Mouse (Mus musculus) G1E (cell line): ENCODE results near the gene Gm42906. TPM values are rescaled to one million over a fixed set of nuclear protein-coding genes. Genes with fewer than 3 reads are reported as not detected.

Experiments used
- ATAC-seq: 2 replicates; pipeline ENCODE4 v1.8.0; 2016; ENCODE audit warnings: mild to moderate bottlenecking; ENCODE audit not compliant: insufficient number of reproducible peaks, poor library complexity, low FRiP score, severe bottlenecking; ENCODE audit errors: extremely low read depth
- DNase-seq: peaks from one replicate; pipeline ENCODE4 v3.0.0; 2012; ENCODE audit warnings: low spot score
- H3K27me3 ChIP-seq: 2 replicates; pipeline ENCODE4 v1.6.1; 2012; ENCODE audit warnings: mild to moderate bottlenecking, low read length, inconsistent platforms; ENCODE audit not compliant: insufficient read depth
- H3K36me3 ChIP-seq: replicated peaks from 2 replicates; pipeline ENCODE3; 2012; ENCODE audit warnings: mild to moderate bottlenecking, inconsistent platforms
- H3K4me1 ChIP-seq: 2 replicates; pipeline ENCODE4 v1.6.1; 2012; ENCODE audit warnings: low read depth, low read length, inconsistent platforms, mixed read lengths; ENCODE audit not compliant: insufficient read depth
- H3K4me3 ChIP-seq: 2 replicates; pipeline ENCODE4 v1.5.1; 2012; ENCODE audit warnings: low read depth, mild to moderate bottlenecking, inconsistent platforms, low read length, moderate library complexity, mixed read lengths
- H3K9me3 ChIP-seq: replicated peaks from 2 replicates; pipeline ENCODE4 v1.6.1; 2012; ENCODE audit warnings: inconsistent platforms
- CTCF ChIP-seq: IDR thresholded peaks from 2 replicates; pipeline ENCODE4 v1.5.1; 2012; ENCODE audit warnings: low read depth, low read length, inconsistent platforms, mixed read lengths
- GATA1 ChIP-seq: IDR thresholded peaks from 2 replicates; pipeline ENCODE4 v1.6.1; 2012; ENCODE audit warnings: borderline replicate concordance, low read length, inconsistent platforms, mixed read lengths
- GATA2 ChIP-seq: IDR thresholded peaks from 2 replicates; pipeline ENCODE4 v1.6.1; 2012; ENCODE audit warnings: low read depth, low read length, inconsistent platforms, borderline replicate concordance
- POLR2AphosphoS5 ChIP-seq: IDR thresholded peaks from 2 replicates; pipeline ENCODE4 v1.6.1; 2012; ENCODE audit warnings: low read depth, low read length, inconsistent platforms; ENCODE audit not compliant: insufficient replicate concordance
- TAL1 ChIP-seq: conservative IDR thresholded peaks from 2 replicates; pipeline ENCODE4 v1.6.1; 2012; ENCODE audit warnings: low read depth, low read length, inconsistent platforms, mixed read lengths
- polyA plus RNA-seq: library from polyadenylated mRNA; stranded (reverse); fragments of >175 nt; gene quantifications from 2 replicates; pipeline ENCODE4 v1.2.3, GENCODE M21; 2012
- total RNA-seq, 2 experiments: library from RNA; stranded (forward) in 1 of 2; stranded (reverse) in 1 of 2; fragments of 200-1000 nt in 1 of 2; fragments of >200 nt in 1 of 2; fragmentation: Nextera tagmentation in 1 of 2; gene quantifications; 2 replicates each; pipeline ENCODE4 v1.2.3; 2014 to 2017

The Gm42906 gene
- total and polyA plus RNA-seq, 3 experiments, result not detected

DNA sequence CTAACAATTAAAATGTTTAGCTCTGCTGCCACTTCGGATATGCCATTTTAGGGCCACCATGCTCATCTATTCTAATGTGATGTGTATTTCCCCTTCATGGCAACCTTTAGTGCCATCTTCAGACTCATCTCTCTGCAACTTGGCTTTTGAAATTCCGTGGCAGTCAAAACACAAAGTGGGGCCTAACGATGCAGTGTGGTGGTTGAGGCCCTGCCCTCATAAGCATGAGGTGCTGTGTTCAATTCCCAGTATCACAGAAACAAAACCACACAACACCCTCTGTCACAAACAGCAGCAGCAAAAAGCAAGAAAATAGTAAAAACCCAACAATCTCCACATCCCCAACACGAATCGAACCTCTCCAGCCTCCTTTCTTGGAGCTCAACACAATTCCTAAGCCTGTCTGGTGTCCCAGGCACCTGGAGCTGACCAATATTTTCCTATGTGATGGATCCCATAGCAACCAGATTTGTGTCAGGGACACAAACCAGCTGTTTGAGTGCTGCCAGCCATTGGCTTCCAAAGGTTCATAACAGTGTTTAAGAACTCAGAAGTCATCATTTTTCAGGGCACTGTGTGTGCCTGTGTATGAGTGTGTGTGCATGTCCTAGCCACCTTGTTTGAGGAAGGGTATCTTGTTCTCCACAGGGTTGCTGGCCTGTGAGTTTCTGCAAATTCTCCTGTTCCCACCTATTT lies 311.6 kb downstream of the Gm42906 start:
- ATAC-seq (no peak), DNase-seq (no peak)
- TF ChIP-seq GATA1, result no peak
- H3K27me3 ChIP-seq, result no peaks in the 10 kb centered on the region
- no peak overlapping the region for H3K4me3 ChIP-seq
- H3K36me3 ChIP-seq, result no peaks in the 10 kb centered on the region
- no peaks in the 10 kb centered on the region for H3K4me1 ChIP-seq
- peaks cover 11% of the 10 kb centered on the region for H3K9me3 ChIP-seq

DNA sequence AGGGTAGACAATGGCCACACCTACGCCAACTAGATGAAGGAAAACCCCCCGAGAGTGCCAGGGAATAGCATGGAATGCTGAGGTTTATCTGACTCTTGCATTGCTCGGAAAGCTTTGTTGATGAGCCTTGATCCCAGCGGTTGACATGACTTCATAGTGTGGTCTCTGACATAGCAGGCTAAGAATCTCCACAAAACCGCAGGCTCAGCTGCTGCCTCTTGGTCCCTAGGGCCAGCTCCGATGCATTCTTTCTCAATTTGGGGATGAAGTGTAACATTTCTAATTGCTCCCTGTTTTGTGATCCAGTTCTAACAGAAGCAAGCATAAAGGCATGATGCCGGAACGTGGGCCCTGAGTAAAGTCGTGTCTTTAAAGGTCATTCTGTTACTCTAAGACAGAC lies 315.2 kb downstream of the Gm42906 start:
- Histone ChIP-seq H3K27me3 (no peaks in the 10 kb centered on the region), H3K4me3 (no peak overlapping the region), H3K36me3 (no peaks in the 10 kb centered on the region), H3K9me3 (peaks cover 18% of the 10 kb centered on the region), H3K4me1 (no peaks in the 10 kb centered on the region)
- TF ChIP-seq CTCF, result no peak
- TF ChIP-seq GATA1, result no peak
- TF ChIP-seq GATA2, result no peak
- no peak for TF ChIP-seq TAL1
- no peak for TF ChIP-seq POLR2AphosphoS5
- ATAC-seq, result no peak
- no peak for DNase-seq

DNA sequence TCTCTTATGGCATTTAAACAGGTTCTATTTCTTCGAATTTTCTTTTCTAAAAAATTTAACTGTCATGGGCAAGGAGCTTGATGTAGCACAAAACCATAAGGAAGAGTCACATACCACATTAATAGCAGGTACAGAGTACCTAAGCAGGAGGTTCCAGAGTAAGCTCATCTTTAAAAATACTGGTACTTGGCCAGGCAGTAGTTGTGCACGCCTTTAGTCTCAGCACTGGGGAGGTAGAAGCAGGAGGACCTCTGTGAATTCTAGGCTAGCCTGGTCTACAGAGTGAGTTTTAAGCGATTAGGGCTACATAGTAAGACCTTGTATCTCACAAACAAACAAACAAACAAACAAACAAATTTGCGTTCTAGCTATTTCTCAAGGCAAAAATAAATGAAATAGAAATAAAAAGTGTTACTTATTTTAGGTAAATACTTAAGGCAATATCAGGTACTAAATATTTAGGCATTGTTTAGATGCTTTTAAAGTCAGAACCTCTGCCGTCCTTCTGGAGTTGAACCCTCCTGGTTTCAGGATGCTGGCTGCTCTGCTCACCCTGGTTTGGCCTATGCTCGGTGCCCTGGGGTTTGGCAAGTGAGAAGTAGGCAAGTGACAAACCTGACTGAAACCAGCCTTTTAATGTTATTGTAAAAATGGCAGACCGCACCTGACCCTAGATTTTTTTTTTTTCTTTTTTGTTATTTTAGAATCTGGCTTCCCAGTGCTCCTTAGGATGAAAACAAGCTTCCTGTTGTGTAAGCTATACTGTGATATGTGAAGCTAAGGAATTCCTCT lies 316.7 kb downstream of the Gm42906 start:
- ATAC-seq (no peak), DNase-seq (no peak)
- H3K4me3 ChIP-seq, result no peak overlapping the region
- no peaks in the 10 kb centered on the region for H3K4me1 ChIP-seq
- H3K27me3 ChIP-seq, result no peaks in the 10 kb centered on the region
- H3K9me3 ChIP-seq, result peaks cover 22% of the 10 kb centered on the region
- H3K36me3 ChIP-seq, result no peaks in the 10 kb centered on the region
- TF ChIP-seq TAL1 (no peak), GATA2 (no peak), CTCF (no peak), POLR2AphosphoS5 (no peak), GATA1 (no peak)

DNA sequence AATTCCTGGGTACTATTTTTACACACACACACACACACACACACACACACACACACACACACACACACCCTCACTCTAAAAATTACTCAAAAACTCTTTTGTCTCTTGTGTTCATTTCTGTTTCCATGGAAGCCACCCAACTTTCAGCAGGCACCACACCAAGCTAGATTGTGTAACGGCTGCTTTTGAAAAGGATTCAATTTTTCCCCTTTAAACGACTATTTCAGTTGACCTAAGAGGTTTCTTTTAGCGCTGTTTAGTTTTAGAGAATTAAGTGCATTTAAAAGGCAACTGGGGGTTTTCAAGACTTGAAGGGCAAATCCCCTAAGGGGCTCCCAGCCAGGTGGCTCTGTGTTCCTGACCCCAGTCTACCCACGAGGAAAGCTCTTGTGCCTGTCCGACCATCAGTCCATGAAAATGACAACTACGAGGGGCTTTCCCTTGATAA lies 317.5 kb downstream of the Gm42906 start:
- ATAC-seq, result no peak
- TF ChIP-seq POLR2AphosphoS5, result no peak
- no peak for TF ChIP-seq GATA2
- TF ChIP-seq GATA1, result no peak
- no peak for TF ChIP-seq TAL1
- no peak for TF ChIP-seq CTCF
- Histone ChIP-seq H3K36me3 (no peaks in the 10 kb centered on the region), H3K4me1 (no peaks in the 10 kb centered on the region), H3K27me3 (no peaks in the 10 kb centered on the region), H3K4me3 (no peak overlapping the region), H3K9me3 (peaks cover 19% of the 10 kb centered on the region)
- DNase-seq, result no peak

DNA sequence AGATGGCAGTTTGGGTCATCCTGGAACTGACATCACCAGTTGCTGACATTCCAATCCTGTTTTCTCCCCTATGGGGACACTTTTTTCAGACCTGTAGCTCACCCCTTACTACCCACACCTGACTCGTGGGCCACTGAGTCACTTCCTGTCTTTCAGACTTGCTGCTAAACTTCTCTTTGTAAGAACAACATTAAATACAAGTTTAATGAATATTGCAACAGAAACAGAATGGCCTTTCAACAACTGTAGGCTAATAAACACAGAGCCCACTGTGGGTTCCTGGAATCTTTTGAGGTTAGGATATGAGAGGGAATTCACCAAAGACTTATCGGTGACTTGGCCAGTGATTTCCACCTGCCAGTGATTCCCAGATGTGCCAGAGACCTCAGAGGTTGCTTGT lies 318.1 kb downstream of the Gm42906 start:
- ATAC-seq (no peak), DNase-seq (no peak)
- no peaks in the 10 kb centered on the region for H3K36me3 ChIP-seq
- TF ChIP-seq CTCF, result no peak
- TF ChIP-seq TAL1, result no peak
- no peak for TF ChIP-seq GATA2
- TF ChIP-seq GATA1, result no peak
- no peak for TF ChIP-seq POLR2AphosphoS5
- H3K4me3 ChIP-seq, result no peak overlapping the region
- H3K27me3 ChIP-seq, result no peaks in the 10 kb centered on the region
- H3K4me1 ChIP-seq, result no peaks in the 10 kb centered on the region
- H3K9me3 ChIP-seq, result peaks cover 19% of the 10 kb centered on the region

DNA sequence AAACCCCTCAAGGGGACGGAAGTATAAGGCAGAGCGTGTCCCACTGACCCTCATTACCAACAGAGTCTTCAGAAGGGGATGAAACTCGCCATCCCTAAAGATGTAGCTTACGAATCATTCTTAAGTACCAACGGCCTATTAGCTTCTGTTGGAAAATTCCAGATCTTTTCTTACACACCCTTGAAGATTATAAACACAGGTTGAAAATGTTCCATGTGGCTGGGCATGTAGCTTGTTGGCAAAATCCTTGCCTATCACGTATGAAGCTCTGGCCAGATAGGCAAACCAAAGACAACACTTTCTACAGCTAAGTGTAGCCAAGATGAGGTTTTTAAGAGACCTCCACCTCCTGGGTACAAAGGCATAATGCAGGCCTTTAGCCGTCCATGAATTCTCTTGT lies 319.0 kb downstream of the Gm42906 start:
- TF ChIP-seq POLR2AphosphoS5, result no peak
- no peak for TF ChIP-seq GATA1
- no peak for TF ChIP-seq CTCF
- no peak for TF ChIP-seq GATA2
- no peak for TF ChIP-seq TAL1
- ATAC-seq, result no peak
- DNase-seq, result no peak
- Histone ChIP-seq H3K4me1 (no peaks in the 10 kb centered on the region), H3K9me3 (peaks cover 16% of the 10 kb centered on the region), H3K4me3 (no peak overlapping the region), H3K27me3 (no peaks in the 10 kb centered on the region), H3K36me3 (no peaks in the 10 kb centered on the region)
